Mouse (Mus musculus): ENCODE results near the gene Npy. TPM values are rescaled to one million over a fixed set of nuclear protein-coding genes. Genes with fewer than 3 reads are reported as not detected.

The Npy gene
- polyA plus RNA-seq (2012; rRNA removed): 18.1 and 20.0 TPM in 2 replicates

DNA sequence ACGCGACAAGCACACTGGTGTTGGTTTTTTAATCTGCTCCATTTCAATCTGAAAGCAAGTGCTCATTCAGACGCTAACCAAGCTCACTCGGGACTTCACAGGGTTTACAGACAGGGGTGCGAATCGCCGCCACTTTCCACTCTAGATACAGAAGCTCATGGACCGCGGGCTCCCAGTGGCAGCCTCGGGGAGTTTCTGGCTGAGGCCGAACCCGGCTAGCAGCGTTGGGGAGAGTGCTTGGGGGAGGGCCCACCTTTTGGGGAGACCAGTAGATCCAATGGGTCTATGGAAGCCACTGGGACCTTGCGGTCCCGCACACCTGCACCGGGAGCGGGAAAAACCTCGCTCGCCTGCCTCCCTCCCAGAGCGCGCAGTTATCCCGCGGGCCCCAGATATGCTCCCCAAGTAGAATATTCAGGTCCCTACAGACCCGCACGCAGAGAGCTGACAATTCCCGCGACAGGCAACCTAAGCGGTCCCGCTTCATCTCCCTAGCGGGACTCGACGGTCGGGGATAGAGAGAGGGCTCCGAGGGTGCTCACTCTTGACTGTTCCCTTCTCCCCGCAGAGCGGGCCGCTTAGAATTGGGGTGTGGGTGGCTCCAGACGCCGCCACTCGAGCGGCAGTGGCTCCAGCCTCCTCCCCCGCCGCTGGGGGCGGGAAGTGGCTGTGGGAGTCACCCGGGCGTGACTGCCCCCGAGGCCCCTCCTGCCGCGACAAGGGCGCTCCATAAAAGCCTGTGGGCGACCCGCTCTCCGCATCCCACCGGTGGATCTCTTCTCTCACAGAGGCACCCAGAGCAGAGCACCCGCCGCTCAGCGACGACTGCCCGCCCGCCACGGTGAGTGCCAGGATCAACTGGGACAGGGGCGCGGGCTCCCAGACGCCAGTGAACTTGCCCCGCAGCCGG is at the start of gene Npy:
Gene Npy (plus strand): TSS at position 750 of the 910 bp plus-strand sequence.
- H3K36me3 ChIP-seq (ENCODE audit: control insufficient read depth, insufficient read depth, low read length): no peaks in the 10 kb centered on the region
- peaks cover 26% of the 10 kb centered on the region for H3K27me3 ChIP-seq (ENCODE audit: control insufficient read depth, insufficient read depth, low read length)
- H3K27ac ChIP-seq (ENCODE audit: insufficient read depth, low read depth, low read length): no peak within 1 kb of the TSS
- WGBS: 1% methylated on average over 66 of the region's 66 CpGs
- H3K4me1 ChIP-seq (ENCODE audit: control insufficient read depth, insufficient read depth, insufficient read length, low read length): 0 out of 2 replicates have a peak, but pooled peaks cover 2% of the 10 kb centered on the region
- H3K4me3 ChIP-seq (ENCODE audit: low read depth, low read length): peak within 1 kb of the TSS; percentile 30; the same call in 1 of the 2 replicates
- TF ChIP-seq CTCF (IDR thresholded peaks at IDR 0.05; ENCODE audit: extremely low read depth, insufficient read length, insufficient replicate concordance, low read depth, low read length): no peak
- TF ChIP-seq POLR2A (IDR thresholded peaks at IDR 0.05; ENCODE audit: low read depth, low read length): no peak

DNA sequence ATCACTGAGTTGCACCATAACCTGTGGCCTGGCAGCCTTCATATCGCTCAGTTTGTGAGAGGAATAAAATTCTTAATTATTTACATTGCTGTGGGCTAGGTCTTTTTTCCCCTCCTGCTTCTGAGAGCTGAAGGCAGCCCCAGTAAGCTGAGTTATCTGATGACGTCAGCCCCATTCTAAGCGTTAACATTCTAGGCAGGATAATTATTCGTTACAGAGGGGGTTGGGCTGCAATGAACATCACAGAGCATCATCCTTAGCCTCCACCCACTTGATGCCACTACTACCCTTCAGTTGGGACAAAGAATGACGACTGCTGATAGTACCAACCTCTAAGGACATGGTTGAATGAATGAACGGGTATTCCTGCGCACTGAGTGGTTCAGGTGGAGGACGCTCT is 47.5 kb upstream of the Npy start:
- WGBS: 66% methylated on average over 8 of the region's 8 CpGs
- Histone ChIP-seq H3K4me3 (ENCODE audit: low read depth, low read length) (no peak overlapping the region), H3K27ac (ENCODE audit: insufficient read depth, low read depth, low read length) (no peak overlapping the region), H3K4me1 (ENCODE audit: control insufficient read depth, insufficient read depth, insufficient read length, low read length) (no peaks in the 10 kb centered on the region), H3K36me3 (ENCODE audit: control insufficient read depth, insufficient read depth, low read length) (no peaks in the 10 kb centered on the region), H3K27me3 (ENCODE audit: control insufficient read depth, insufficient read depth, low read length) (no peaks in the 10 kb centered on the region)
- no peak for TF ChIP-seq CTCF (IDR thresholded peaks at IDR 0.05; ENCODE audit: extremely low read depth, insufficient read length, insufficient replicate concordance, low read depth, low read length)
- no peak for TF ChIP-seq POLR2A (IDR thresholded peaks at IDR 0.05; ENCODE audit: low read depth, low read length)

DNA sequence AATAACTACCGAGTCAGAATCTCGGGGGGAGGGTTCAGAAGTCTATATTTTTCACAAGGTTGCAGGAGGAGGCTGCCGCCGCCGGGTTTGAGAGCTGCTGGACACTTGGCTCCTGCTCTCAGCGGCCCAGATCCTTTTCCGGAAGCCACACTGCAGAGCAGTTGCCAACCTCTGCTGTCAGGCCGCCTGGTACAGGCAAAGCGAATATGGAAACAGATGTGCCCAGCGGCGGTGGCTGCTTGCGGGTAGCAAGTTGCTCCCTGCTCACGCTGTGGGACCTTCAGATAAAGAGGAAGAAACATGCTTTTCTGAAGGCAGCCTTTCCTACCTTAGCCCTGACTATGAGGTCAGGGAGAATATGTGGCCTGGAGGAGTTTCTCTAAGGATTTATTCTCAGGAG is 44.4 kb upstream of the Npy start:
- no peak overlapping the region for H3K27ac ChIP-seq (ENCODE audit: insufficient read depth, low read depth, low read length)
- H3K4me1 ChIP-seq (ENCODE audit: control insufficient read depth, insufficient read depth, insufficient read length, low read length): peaks cover 3% of the 10 kb centered on the region; the same call in 1 of the 2 replicates
- WGBS: 62% methylated on average over 13 of the region's 13 CpGs
- no peaks in the 10 kb centered on the region for H3K27me3 ChIP-seq (ENCODE audit: control insufficient read depth, insufficient read depth, low read length)
- H3K36me3 ChIP-seq (ENCODE audit: control insufficient read depth, insufficient read depth, low read length): no peaks in the 10 kb centered on the region
- H3K4me3 ChIP-seq (ENCODE audit: low read depth, low read length): no peak overlapping the region
- no peak for TF ChIP-seq CTCF (IDR thresholded peaks at IDR 0.05; ENCODE audit: extremely low read depth, insufficient read length, insufficient replicate concordance, low read depth, low read length)
- TF ChIP-seq POLR2A (IDR thresholded peaks at IDR 0.05; ENCODE audit: low read depth, low read length): no peak

DNA sequence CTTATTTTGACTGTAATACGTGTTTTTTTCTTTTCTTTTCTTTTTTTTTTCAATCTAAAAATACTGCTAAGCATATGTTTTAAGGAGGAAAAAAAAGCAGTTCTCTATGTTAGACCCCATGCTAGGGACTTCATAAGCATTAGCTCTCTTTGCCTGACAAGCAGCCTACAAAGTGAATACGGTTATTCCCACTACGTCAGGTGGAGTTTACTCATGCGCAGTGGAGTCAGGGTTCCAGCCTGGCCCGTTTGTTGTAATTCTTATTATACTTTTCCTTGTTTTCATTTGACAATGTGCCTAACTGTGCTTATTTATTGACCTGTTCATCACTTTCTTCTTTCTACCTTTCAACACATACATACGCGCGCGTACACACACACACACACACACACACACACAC is 43.8 kb upstream of the Npy start:
- Histone ChIP-seq H3K27me3 (ENCODE audit: control insufficient read depth, insufficient read depth, low read length) (no peaks in the 10 kb centered on the region), H3K4me3 (ENCODE audit: low read depth, low read length) (no peak overlapping the region), H3K4me1 (ENCODE audit: control insufficient read depth, insufficient read depth, insufficient read length, low read length) (peaks cover 3% of the 10 kb centered on the region; the same call in 1 of the 2 replicates), H3K27ac (ENCODE audit: insufficient read depth, low read depth, low read length) (no peak overlapping the region), H3K36me3 (ENCODE audit: control insufficient read depth, insufficient read depth, low read length) (no peaks in the 10 kb centered on the region)
- TF ChIP-seq POLR2A (IDR thresholded peaks at IDR 0.05; ENCODE audit: low read depth, low read length) (no peak), CTCF (IDR thresholded peaks at IDR 0.05; ENCODE audit: extremely low read depth, insufficient read length, insufficient replicate concordance, low read depth, low read length) (no peak)
- WGBS: 90% methylated on average over 9 of the region's 9 CpGs

DNA sequence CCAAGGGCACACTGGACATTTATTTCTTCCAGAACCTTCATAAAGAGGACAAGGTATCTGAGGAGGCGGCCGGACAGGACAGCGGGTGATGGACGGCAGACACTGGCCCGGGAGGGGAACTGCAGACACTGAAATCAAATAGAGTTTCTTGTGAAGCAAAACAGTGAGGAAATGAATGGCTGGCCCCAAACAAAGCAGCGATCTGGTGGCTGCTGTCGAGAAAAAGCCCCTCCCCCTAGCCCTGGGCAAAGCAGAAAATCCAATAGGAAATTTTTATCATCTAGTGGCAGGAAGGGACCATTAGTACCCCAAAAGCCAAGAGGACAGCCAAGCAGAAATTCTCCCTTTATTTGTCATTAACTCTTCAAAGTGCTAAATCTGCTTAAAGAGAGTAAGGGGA is 42.9 kb upstream of the Npy start:
- TF ChIP-seq CTCF (IDR thresholded peaks at IDR 0.05; ENCODE audit: extremely low read depth, insufficient read length, insufficient replicate concordance, low read depth, low read length) (no peak), POLR2A (IDR thresholded peaks at IDR 0.05; ENCODE audit: low read depth, low read length) (no peak)
- 53% methylated on average over 7 of the region's 7 CpGs for WGBS
- peaks cover 3% of the 10 kb centered on the region; the same call in 1 of the 2 replicates for H3K4me1 ChIP-seq (ENCODE audit: control insufficient read depth, insufficient read depth, insufficient read length, low read length)
- no peak overlapping the region for H3K4me3 ChIP-seq (ENCODE audit: low read depth, low read length)
- no peaks in the 10 kb centered on the region for H3K36me3 ChIP-seq (ENCODE audit: control insufficient read depth, insufficient read depth, low read length)
- no peaks in the 10 kb centered on the region for H3K27me3 ChIP-seq (ENCODE audit: control insufficient read depth, insufficient read depth, low read length)
- H3K27ac ChIP-seq (ENCODE audit: insufficient read depth, low read depth, low read length): no peak overlapping the region

DNA sequence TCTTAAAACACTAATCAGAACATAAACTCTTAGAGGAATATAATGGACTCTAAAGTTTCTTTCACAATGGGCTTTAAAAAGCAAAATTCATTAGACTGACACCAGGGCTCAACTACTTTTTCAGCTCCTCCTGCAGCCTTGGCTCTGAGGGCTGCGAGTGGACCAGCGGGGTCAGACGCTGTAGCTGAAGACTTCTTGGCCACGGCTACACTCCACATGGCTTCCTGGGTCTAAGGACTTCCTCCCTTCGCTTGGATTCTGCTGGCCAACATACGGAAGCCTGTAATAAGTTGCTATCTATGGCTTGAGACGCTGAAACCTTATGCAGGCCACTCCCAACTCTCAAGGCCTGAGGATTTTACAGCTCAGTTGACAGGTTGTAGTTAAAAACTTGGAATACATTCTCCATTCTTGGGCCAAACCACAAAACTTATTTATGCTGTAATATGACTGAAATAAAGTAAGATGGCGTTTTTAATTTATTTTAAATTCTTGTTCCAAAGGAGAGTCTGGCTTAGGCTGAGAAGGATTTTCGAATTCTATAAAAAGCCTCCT is 41.6 kb upstream of the Npy start:
- no peaks in the 10 kb centered on the region for H3K27me3 ChIP-seq (ENCODE audit: control insufficient read depth, insufficient read depth, low read length)
- no peak overlapping the region for H3K4me3 ChIP-seq (ENCODE audit: low read depth, low read length)
- H3K4me1 ChIP-seq (ENCODE audit: control insufficient read depth, insufficient read depth, insufficient read length, low read length): peaks cover 3% of the 10 kb centered on the region; the same call in 1 of the 2 replicates
- no peak overlapping the region for H3K27ac ChIP-seq (ENCODE audit: insufficient read depth, low read depth, low read length)
- no peaks in the 10 kb centered on the region for H3K36me3 ChIP-seq (ENCODE audit: control insufficient read depth, insufficient read depth, low read length)
- TF ChIP-seq POLR2A (IDR thresholded peaks at IDR 0.05; ENCODE audit: low read depth, low read length) (no peak), CTCF (IDR thresholded peaks at IDR 0.05; ENCODE audit: extremely low read depth, insufficient read length, insufficient replicate concordance, low read depth, low read length) (no peak)
- WGBS: 70% methylated on average over 9 of the region's 9 CpGs

DNA sequence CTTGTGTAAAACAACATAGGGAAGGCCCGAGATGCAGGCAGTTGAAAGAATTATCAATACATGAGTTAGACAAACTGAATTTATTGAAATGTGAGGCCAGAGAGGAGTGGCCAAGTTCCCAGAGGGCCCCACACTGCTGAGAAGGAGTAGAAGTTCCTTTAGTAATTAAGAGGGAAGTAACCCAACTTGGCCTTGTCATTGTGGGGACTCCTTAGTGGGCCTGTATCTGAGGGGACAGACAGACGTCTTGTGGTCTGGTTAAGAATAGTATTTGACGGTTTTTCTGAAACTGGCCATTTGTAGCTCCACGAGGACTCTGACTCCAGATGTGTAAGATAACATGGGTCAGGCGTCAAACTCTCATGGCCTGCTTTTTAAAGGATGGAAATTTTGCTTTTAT is 40.7 kb upstream of the Npy start:
- Histone ChIP-seq H3K36me3 (ENCODE audit: control insufficient read depth, insufficient read depth, low read length) (no peaks in the 10 kb centered on the region), H3K4me3 (ENCODE audit: low read depth, low read length) (no peak overlapping the region), H3K4me1 (ENCODE audit: control insufficient read depth, insufficient read depth, insufficient read length, low read length) (peaks cover 3% of the 10 kb centered on the region; the same call in 1 of the 2 replicates), H3K27ac (ENCODE audit: insufficient read depth, low read depth, low read length) (no peak overlapping the region), H3K27me3 (ENCODE audit: control insufficient read depth, insufficient read depth, low read length) (no peaks in the 10 kb centered on the region)
- no peak for TF ChIP-seq POLR2A (IDR thresholded peaks at IDR 0.05; ENCODE audit: low read depth, low read length)
- no peak for TF ChIP-seq CTCF (IDR thresholded peaks at IDR 0.05; ENCODE audit: extremely low read depth, insufficient read length, insufficient replicate concordance, low read depth, low read length)
- WGBS: 74% methylated on average over 5 of the region's 5 CpGs

Data from small intestine, adult 2 months (tissue).